Mouse (Mus musculus) ES-E14 (cell line): ENCODE measurements at regions not wholly inside any gene's neighbourhood (a gene's known extent, or its start where the extent isn't known, plus 50 kb on each side); places are given as distances from the start of the nearest gene placed in this dataset.

ENCODE experiments used
- DNase-seq: peaks from one replicate; pipeline ENCODE4 v3.0.0-alpha.2; 2013; ENCODE audit warnings: low read depth, low spot score
- H3K27ac ChIP-seq: 2 replicates; pipeline ENCODE4 v1.5.1; 2012; ENCODE audit warnings: low read depth, mild to moderate bottlenecking, low read length, moderate library complexity, mixed read lengths; ENCODE audit not compliant: poor library complexity, insufficient read depth, severe bottlenecking
- H3K36me3 ChIP-seq: 2 replicates; pipeline ENCODE4 v1.6.1; 2012; ENCODE audit warnings: mild to moderate bottlenecking, low read length, moderate library complexity, mixed read lengths; ENCODE audit not compliant: control insufficient read depth, poor library complexity, insufficient read depth, severe bottlenecking
- H3K4me1 ChIP-seq, 2 experiments: fragments of 150-350 bp in 1 of 2; sonication (generic) in 1 of 2; 2 replicates each; pipeline ENCODE4 v1.6.1; 2012; ENCODE audit warnings: low read length in 2 of 2, mild to moderate bottlenecking in 1 of 2, mixed read lengths in 1 of 2; ENCODE audit not compliant: control insufficient read depth in 2 of 2, insufficient read depth in 2 of 2, poor library complexity in 1 of 2
- H3K4me3 ChIP-seq, 2 experiments: fragments of 150-350 bp in 1 of 2; sonication (generic) in 1 of 2; 2 replicates each; pipeline ENCODE4 v1.5.1; 2012; ENCODE audit warnings: low read length in 2 of 2, low read depth in 1 of 2, mild to moderate bottlenecking in 1 of 2, mixed read lengths in 1 of 2; ENCODE audit not compliant: insufficient read depth in 1 of 2, poor library complexity in 1 of 2, severe bottlenecking in 1 of 2
- H3K9ac ChIP-seq: 2 replicates; pipeline ENCODE4 v1.6.1; 2012; ENCODE audit warnings: low read depth, mild to moderate bottlenecking, low read length, mixed read lengths; ENCODE audit not compliant: poor library complexity, insufficient read depth, severe bottlenecking
- H3K9me3 ChIP-seq: fragments of 150-350 bp; sonication (generic); 2 replicates; pipeline ENCODE4 v1.6.1; 2012; ENCODE audit warnings: low read depth, mild to moderate bottlenecking, low read length; ENCODE audit not compliant: control insufficient read depth, insufficient read depth
- CHD2 ChIP-seq: IDR thresholded peaks from 2 replicates; pipeline ENCODE4 v1.6.1; 2014; ENCODE audit warnings: mild to moderate bottlenecking, low read depth, low read length, inconsistent platforms
- HCFC1 ChIP-seq: IDR thresholded peaks from 2 replicates; pipeline ENCODE4 v1.6.1; 2012; ENCODE audit warnings: low read length, inconsistent platforms, borderline replicate concordance; ENCODE audit not compliant: insufficient read depth
- MAFK ChIP-seq: IDR thresholded peaks from 2 replicates; pipeline ENCODE4 v1.6.1; 2014; ENCODE audit warnings: mild to moderate bottlenecking, low read depth, low read length, inconsistent platforms; ENCODE audit not compliant: insufficient read depth
- ZC3H11A ChIP-seq: IDR thresholded peaks from 2 replicates; pipeline ENCODE4 v1.6.1; 2012; ENCODE audit warnings: low read depth, mild to moderate bottlenecking, inconsistent platforms, low read length, borderline replicate concordance
- ZNF384 ChIP-seq: IDR thresholded peaks from 2 replicates; pipeline ENCODE4 v1.6.1; 2012; ENCODE audit warnings: low read depth, low read length, inconsistent platforms
- in situ Hi-C, 2 experiments: fragments of 600-800 bp; cut with MboI; formaldehyde crosslinking; loops; one replicate each; pipeline ENCODE4 v1.15.1; 2025; ENCODE audit warnings: low sequenced_read_pairs in 2 of 2, inconsistent platforms in 1 of 2; ENCODE audit not compliant: unreplicated experiment in 2 of 2

GRCm38 (mm10) chr12:27173151-27173550, 169.2 kb downstream of the Sox11 start:
- H3K9ac ChIP-seq: no peak overlapping the region
- no peak for TF ChIP-seq ZNF384
- no peak for TF ChIP-seq HCFC1
- TF ChIP-seq CHD2: no peak
- TF ChIP-seq MAFK: no peak
- no peak for TF ChIP-seq ZC3H11A
- DNase-seq: no peak
- no peak overlapping the region for H3K27ac ChIP-seq
- no peaks in the 10 kb centered on the region for H3K4me1 ChIP-seq
- in situ Hi-C loops: no loop called here
- no peak overlapping the region for H3K4me3 ChIP-seq
- no peaks in the 10 kb centered on the region for H3K36me3 ChIP-seq
- H3K9me3 ChIP-seq: no peaks in the 10 kb centered on the region

GRCm38 (mm10) chr12:27171595-27171994, 170.8 kb downstream of the Sox11 start:
- no peaks in the 10 kb centered on the region for H3K9me3 ChIP-seq
- no peaks in the 10 kb centered on the region for H3K36me3 ChIP-seq
- no peak for DNase-seq
- no peak overlapping the region for H3K9ac ChIP-seq
- H3K4me3 ChIP-seq: no peak overlapping the region
- H3K4me1 ChIP-seq: no peaks in the 10 kb centered on the region
- TF ChIP-seq CHD2: no peak
- TF ChIP-seq MAFK: no peak
- no peak for TF ChIP-seq ZNF384
- no peak for TF ChIP-seq ZC3H11A
- TF ChIP-seq HCFC1: no peak
- no peak overlapping the region for H3K27ac ChIP-seq
- in situ Hi-C loops: no loop called here

GRCm38 (mm10) chr12:27164920-27165504, 177.4 kb downstream of the Sox11 start:
- in situ Hi-C loops: no loop called here
- TF ChIP-seq MAFK (no peak), HCFC1 (no peak), CHD2 (no peak), ZNF384 (no peak), ZC3H11A (no peak)
- H3K27ac ChIP-seq: no peak overlapping the region
- no peaks in the 10 kb centered on the region for H3K4me1 ChIP-seq
- H3K9me3 ChIP-seq: no peaks in the 10 kb centered on the region
- H3K36me3 ChIP-seq: no peaks in the 10 kb centered on the region
- no peak overlapping the region for H3K9ac ChIP-seq
- no peak overlapping the region for H3K4me3 ChIP-seq
- no peak for DNase-seq

DNA sequence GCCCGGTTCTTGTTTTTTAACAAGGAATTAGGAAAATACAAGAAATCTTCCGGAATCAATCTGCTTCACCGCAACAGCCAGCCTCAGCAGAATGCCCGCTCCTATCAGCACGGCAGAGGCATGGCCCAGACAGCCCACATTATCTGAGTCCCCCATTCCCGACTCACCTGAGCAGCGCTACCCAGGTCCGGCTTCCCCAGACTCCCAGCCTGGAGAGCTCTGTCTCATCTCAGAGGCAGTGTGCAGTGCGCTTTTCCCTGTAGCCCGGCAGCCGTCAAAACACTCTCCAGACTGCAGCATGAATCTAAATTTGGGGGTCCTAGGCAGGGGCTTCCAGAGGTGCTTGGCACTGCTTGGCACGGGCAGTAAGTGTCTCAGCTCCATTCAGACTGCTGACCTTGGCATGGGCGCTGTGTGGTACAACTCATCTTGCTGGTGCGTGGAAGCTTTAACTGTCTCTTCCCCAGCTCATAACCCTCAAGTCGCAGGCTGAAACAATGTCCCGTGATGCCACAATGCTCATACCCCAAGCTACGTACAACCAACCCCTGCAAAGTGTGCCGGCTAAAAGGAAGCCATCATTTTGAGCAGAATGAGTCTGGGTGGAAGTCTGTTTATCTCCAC, 182.2 kb downstream of the Sox11 start:
- Histone ChIP-seq H3K4me1 (peaks cover 0 to 1% of the 10 kb centered on the region in 2 experiments; a peak in 1 of 4 replicates), H3K4me3 (no peak overlapping the region), H3K36me3 (no peaks in the 10 kb centered on the region), H3K27ac (no peak overlapping the region), H3K9me3 (no peaks in the 10 kb centered on the region), H3K9ac (no peak overlapping the region)
- no peak for TF ChIP-seq ZNF384
- in situ Hi-C loops: no loop called here
- DNase-seq: no peak

- no peak overlapping the region for H3K9ac ChIP-seq
- H3K36me3 ChIP-seq: no peaks in the 10 kb centered on the region
- no peaks in the 10 kb centered on the region for H3K9me3 ChIP-seq
- no peak overlapping the region for H3K4me3 ChIP-seq
- H3K27ac ChIP-seq: no peak overlapping the region
- TF ChIP-seq MAFK (no peak), ZNF384 (no peak), HCFC1 (no peak), CHD2 (no peak), ZC3H11A (no peak)
- peaks cover 0 to 4% of the 10 kb centered on the region in 2 experiments; a peak in 2 of 4 replicates for H3K4me1 ChIP-seq
- DNase-seq: no peak
- in situ Hi-C loops: no loop called here
Measured at GRCm38 (mm10) chr12:27159416-27160062, 182.8 kb downstream of the Sox11 start.
